Mouse (Mus musculus): ENCODE results near the gene Lrrc46. TPM values are rescaled to one million over a fixed set of nuclear protein-coding genes. Genes with fewer than 3 reads are reported as not detected.

Lrrc46 gene
- polyA plus RNA-seq, 1 experiment from 2014 or later: 3.0 TPM

GRCm38 (mm10) chr11:97024977-97025376, 16.2 kb downstream of the Lrrc46 start:
- Histone ChIP-seq H3K4me3 (no peak overlapping the region), H3K27me3 (peaks cover 58% of the 10 kb centered on the region), H3K9me3 (replicated peaks) (no peaks in the 10 kb centered on the region), H3K4me2 (no peak overlapping the region), H3K27ac (no peak overlapping the region), H3K4me1 (peaks cover 25% of the 10 kb centered on the region), H3K9ac (no peak overlapping the region), H3K36me3 (ENCODE audit: poor library complexity, severe bottlenecking) (no peaks in the 10 kb centered on the region)
- ATAC-seq: no peak
- 22% methylated on average over 10 of the region's 10 CpGs for WGBS

- Histone ChIP-seq H3K4me2 (peak overlapping the region; percentile 75), H3K27ac (no peak overlapping the region), H3K4me1 (peaks cover 27% of the 10 kb centered on the region), H3K36me3 (ENCODE audit: poor library complexity, severe bottlenecking) (no peaks in the 10 kb centered on the region), H3K27me3 (peaks cover 86% of the 10 kb centered on the region), H3K9ac (peak overlapping the region; percentile 63), H3K9me3 (replicated peaks) (no peaks in the 10 kb centered on the region), H3K4me3 (peak overlapping the region; percentile 50)
- peak; percentile 42; the same call in 1 of the 2 replicates for ATAC-seq
- WGBS: under 1% methylated on average over 50 of the region's 50 CpGs
Observed at GRCm38 (mm10) chr11:97021873-97022484, 19.2 kb downstream of the Lrrc46 start.

- H3K36me3 ChIP-seq (ENCODE audit: poor library complexity, severe bottlenecking): no peaks in the 10 kb centered on the region
Observed at GRCm38 (mm10) chr11:97021121-97021765, 20.0 kb downstream of the Lrrc46 start.

GRCm38 (mm10) chr11:97019345-97019708, 21.9 kb downstream of the Lrrc46 start:
- 1% methylated on average over 13 of the region's 13 CpGs for WGBS
- H3K9ac ChIP-seq: no peak overlapping the region
- H3K9me3 ChIP-seq (replicated peaks): no peaks in the 10 kb centered on the region
- H3K4me1 ChIP-seq: peaks cover 20% of the 10 kb centered on the region
- H3K27me3 ChIP-seq: peaks cover 96% of the 10 kb centered on the region
- no peaks in the 10 kb centered on the region for H3K36me3 ChIP-seq (ENCODE audit: poor library complexity, severe bottlenecking)
- H3K4me2 ChIP-seq: no peak overlapping the region
- H3K4me3 ChIP-seq: peak overlapping the region; percentile 29; the same call in 1 of the 2 replicates
- no peak overlapping the region for H3K27ac ChIP-seq
- ATAC-seq: no peak

More at GRCm38 (mm10) chr11:97021121-97021765, 20.0 kb downstream of the Lrrc46 start:
- H3K9ac ChIP-seq: no peak overlapping the region
- peaks cover 27% of the 10 kb centered on the region for H3K4me1 ChIP-seq
- no peaks in the 10 kb centered on the region for H3K9me3 ChIP-seq (replicated peaks)
- H3K27me3 ChIP-seq: peaks cover 93% of the 10 kb centered on the region
- under 1% methylated on average over 27 of the region's 27 CpGs for WGBS
- H3K27ac ChIP-seq: no peak overlapping the region
- no peak for ATAC-seq
- H3K4me3 ChIP-seq: peak overlapping the region; percentile 50
- peak overlapping the region; percentile 75 for H3K4me2 ChIP-seq

- Histone ChIP-seq H3K27ac (no peak overlapping the region), H3K9me3 (replicated peaks) (no peaks in the 10 kb centered on the region), H3K9ac (peak overlapping the region; percentile 37; the same call in 1 of the 2 replicates), H3K4me2 (peak overlapping the region; percentile 51), H3K4me3 (peak overlapping the region; percentile 29), H3K36me3 (ENCODE audit: poor library complexity, severe bottlenecking) (no peaks in the 10 kb centered on the region), H3K27me3 (peaks cover 96% of the 10 kb centered on the region), H3K4me1 (peaks cover 20% of the 10 kb centered on the region)
- WGBS: under 1% methylated on average over 49 of the region's 68 CpGs
- ATAC-seq: no peak
Observed at GRCm38 (mm10) chr11:97018583-97019344, 22.4 kb downstream of the Lrrc46 start.

- no peak for ATAC-seq
- H3K4me3 ChIP-seq: peak overlapping the region; percentile 29
- peak overlapping the region; percentile 51 for H3K4me2 ChIP-seq
- no peak overlapping the region for H3K27ac ChIP-seq
- no peaks in the 10 kb centered on the region for H3K36me3 ChIP-seq (ENCODE audit: poor library complexity, severe bottlenecking)
- peaks cover 94% of the 10 kb centered on the region for H3K27me3 ChIP-seq
- H3K9ac ChIP-seq: 0 out of 2 replicates have a peak overlapping the region, but pooled peaks have one; percentile 37
- WGBS: under 1% methylated on average over 36 of the region's 36 CpGs
- no peaks in the 10 kb centered on the region for H3K9me3 ChIP-seq (replicated peaks)
- H3K4me1 ChIP-seq: peaks cover 26% of the 10 kb centered on the region
Observed at GRCm38 (mm10) chr11:97017696-97018582, 23.3 kb downstream of the Lrrc46 start.

GRCm38 (mm10) chr11:97013121-97013670, 28.0 kb downstream of the Lrrc46 start, which contains the start of gene Sp6:
TSS of gene Sp6 (plus strand) at chr11:97013394.
- Histone ChIP-seq H3K9me3 (replicated peaks) (no peaks in the 10 kb centered on the region), H3K4me3 (no peak within 1 kb of the TSS), H3K36me3 (ENCODE audit: poor library complexity, severe bottlenecking) (no peaks in the 10 kb centered on the region), H3K9ac (no peak within 1 kb of the TSS), H3K4me2 (no peak within 1 kb of the TSS), H3K27me3 (peaks cover 66% of the 10 kb centered on the region), H3K27ac (no peak within 1 kb of the TSS), H3K4me1 (peaks cover 6% of the 10 kb centered on the region; the same call in 1 of the 2 replicates)
- no peak for ATAC-seq
- 23% methylated on average over 8 of the region's 8 CpGs for WGBS

GRCm38 (mm10) chr11:97009198-97009790, 31.9 kb downstream of the Lrrc46 start:
- Histone ChIP-seq H3K9me3 (replicated peaks) (no peaks in the 10 kb centered on the region), H3K27ac (no peak overlapping the region), H3K4me3 (no peak overlapping the region), H3K4me2 (no peak overlapping the region), H3K4me1 (peaks cover 6% of the 10 kb centered on the region; the same call in 1 of the 2 replicates), H3K36me3 (ENCODE audit: poor library complexity, severe bottlenecking) (no peaks in the 10 kb centered on the region), H3K27me3 (peaks cover 49% of the 10 kb centered on the region), H3K9ac (no peak overlapping the region)
- 67% methylated on average over 8 of the region's 8 CpGs for WGBS
- no peak for ATAC-seq

GRCm38 (mm10) chr11:97007093-97007794, 34.0 kb downstream of the Lrrc46 start:
- Histone ChIP-seq H3K9me3 (replicated peaks) (no peaks in the 10 kb centered on the region), H3K4me1 (0 out of 2 replicates have a peak, but pooled peaks cover 6% of the 10 kb centered on the region), H3K27ac (no peak overlapping the region), H3K9ac (no peak overlapping the region), H3K4me3 (no peak overlapping the region), H3K36me3 (ENCODE audit: poor library complexity, severe bottlenecking) (no peaks in the 10 kb centered on the region), H3K27me3 (peaks cover 51% of the 10 kb centered on the region), H3K4me2 (no peak overlapping the region)
- 75% methylated on average over 9 of the region's 9 CpGs for WGBS
- ATAC-seq: no peak

GRCm38 (mm10) chr11:97003170-97003569, 38.0 kb downstream of the Lrrc46 start:
- Histone ChIP-seq H3K9me3 (replicated peaks) (no peaks in the 10 kb centered on the region), H3K9ac (no peak overlapping the region), H3K4me3 (no peak overlapping the region), H3K27me3 (peaks cover 49% of the 10 kb centered on the region), H3K36me3 (ENCODE audit: poor library complexity, severe bottlenecking) (no peaks in the 10 kb centered on the region), H3K27ac (no peak overlapping the region), H3K4me1 (0 out of 2 replicates have a peak, but pooled peaks cover 10% of the 10 kb centered on the region), H3K4me2 (no peak overlapping the region)
- 45% methylated on average over 5 of the region's 5 CpGs for WGBS
- ATAC-seq: no peak
